Mouse (Mus musculus) olfactory bulb, adult 2 months (tissue): ENCODE measurements around the gene Olfr123. TPM values are rescaled to one million over a fixed set of nuclear protein-coding genes. Genes with fewer than 3 reads are reported as not detected.

Source experiments
- H3K27ac ChIP-seq: fragments of 200-500 bp; 2 replicates; pipeline ENCODE4 v1.5.1; 2012; ENCODE audit warnings: low read depth, low read length; ENCODE audit not compliant: insufficient read depth
- H3K4me1 ChIP-seq: fragments of 200-500 bp; 2 replicates; pipeline ENCODE4 v1.6.1; 2012; ENCODE audit warnings: low read length; ENCODE audit not compliant: control insufficient read depth, insufficient read depth
- H3K4me3 ChIP-seq: fragments of 200-500 bp; 2 replicates; pipeline ENCODE4 v1.5.1; 2012; ENCODE audit warnings: mild to moderate bottlenecking, low read depth, low read length, moderate library complexity; ENCODE audit not compliant: insufficient read depth
- CTCF ChIP-seq: fragments of 200-500 bp; IDR thresholded peaks from 2 replicates; pipeline ENCODE4 v1.5.1; 2012; ENCODE audit warnings: low read depth, mild to moderate bottlenecking, low read length, moderate library complexity; ENCODE audit not compliant: insufficient read depth
- POLR2A ChIP-seq: fragments of 200-500 bp; IDR thresholded peaks from 2 replicates; pipeline ENCODE4 v1.6.1; 2012; ENCODE audit warnings: mild to moderate bottlenecking, low read depth, low read length, moderate library complexity; ENCODE audit not compliant: insufficient read depth
- WGBS: fragments of 180-500 bp; shearing (Covaris S2); methylation state at CpG from one replicate; pipeline ENCODE4 v1.1.7; 2018; 5-methylcytosine and 5-hydroxymethylcytosine counted together
- polyA plus RNA-seq: library from polyadenylated mRNA; stranded (reverse); fragments of >200 nt; gene quantifications from 2 replicates; pipeline ENCODE4 v1.2.4, GENCODE M21; 2012; ENCODE audit warnings: low replicate concordance; ENCODE audit not compliant: missing spikeins, insufficient read depth, insufficient read length

Olfr123 gene
- not detected in 2 replicates for polyA plus RNA-seq

- no peak within 1 kb of the TSS for H3K27ac ChIP-seq
- H3K4me3 ChIP-seq = no peak within 1 kb of the TSS
- H3K4me1 ChIP-seq = no peaks in the 10 kb centered on the region
- WGBS = 90% methylated on average over 2 of the region's 2 CpGs
- no peak for TF ChIP-seq CTCF
- no peak for TF ChIP-seq POLR2A
Measured at GRCm38 (mm10) chr17:37793229-37793628, at the start of gene Olfr123. TSS of gene Olfr123 (plus strand) at chr17:37793529.

DNA sequence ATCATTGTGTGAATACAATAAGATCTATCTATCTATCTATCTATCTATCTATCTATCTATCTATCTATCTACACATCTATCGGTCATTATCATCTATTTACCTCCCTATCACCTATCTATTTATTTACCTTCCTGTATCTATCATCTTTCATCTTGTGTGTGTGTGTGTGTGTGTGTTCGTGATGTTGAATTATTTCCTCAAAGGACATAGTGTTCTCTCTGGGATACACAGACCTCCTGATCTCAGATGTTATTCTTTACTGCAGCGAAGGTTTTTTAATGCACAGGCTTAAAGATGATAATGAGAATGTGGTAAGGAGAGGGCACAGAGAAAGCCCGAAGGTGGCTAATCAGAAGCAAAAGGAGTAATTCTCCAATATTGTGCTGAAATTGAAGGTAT lies 25.0 kb upstream of the Olfr123 start, which contains the start of gene Olfr122:
Olfr122 (plus strand) TSS at position 301 of the 400 bp plus-strand sequence.
- 82% methylated on average over 4 of the region's 4 CpGs for WGBS
- Histone ChIP-seq H3K27ac (no peak within 1 kb of the TSS), H3K4me3 (no peak within 1 kb of the TSS)

DNA sequence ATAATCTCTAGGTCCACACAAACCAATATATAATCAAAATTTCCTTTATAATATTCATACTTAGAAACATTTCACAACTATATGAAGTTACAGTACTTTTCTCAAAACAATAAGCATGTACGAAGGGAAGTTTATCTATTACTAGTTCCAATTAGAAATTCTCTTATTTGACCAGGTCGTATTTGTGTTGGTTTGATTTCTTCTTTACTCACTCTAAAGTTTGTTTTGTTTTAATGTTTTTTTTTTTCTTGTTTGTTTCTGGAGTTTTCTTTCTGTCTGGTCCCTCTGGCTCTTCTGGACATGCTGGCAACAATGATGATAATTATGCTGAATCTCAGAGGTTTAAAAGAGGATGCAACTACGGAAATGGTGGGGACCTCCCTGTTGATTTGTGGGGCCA lies 6.3 kb downstream of the Olfr123 start, which contains the start of gene Olfr124:
Olfr124 (plus strand) TSS at position 301 of the 400 bp plus-strand sequence.
- 86% methylated on average over 3 of the region's 3 CpGs for WGBS

More for the DNA sequence above, 25.0 kb upstream of the Olfr123 start, which contains the start of gene Olfr122:
- H3K4me1 ChIP-seq = no peaks in the 10 kb centered on the region
- TF ChIP-seq CTCF = no peak
- no peak for TF ChIP-seq POLR2A

GRCm38 (mm10) chr17:37832649-37833048 lies 39.3 kb downstream of the Olfr123 start, which contains the start of gene Olfr125:
TSS of gene Olfr125 (plus strand) at chr17:37832949.
- H3K27ac ChIP-seq = no peak within 1 kb of the TSS
- H3K4me1 ChIP-seq = no peaks in the 10 kb centered on the region
- H3K4me3 ChIP-seq = no peak within 1 kb of the TSS
- TF ChIP-seq CTCF (no peak), POLR2A (no peak)

More for the DNA sequence above, 6.3 kb downstream of the Olfr123 start, which contains the start of gene Olfr124:
- no peak for TF ChIP-seq CTCF
- TF ChIP-seq POLR2A = no peak
- H3K4me3 ChIP-seq = no peak within 1 kb of the TSS
- no peak within 1 kb of the TSS for H3K27ac ChIP-seq
- no peaks in the 10 kb centered on the region for H3K4me1 ChIP-seq

DNA sequence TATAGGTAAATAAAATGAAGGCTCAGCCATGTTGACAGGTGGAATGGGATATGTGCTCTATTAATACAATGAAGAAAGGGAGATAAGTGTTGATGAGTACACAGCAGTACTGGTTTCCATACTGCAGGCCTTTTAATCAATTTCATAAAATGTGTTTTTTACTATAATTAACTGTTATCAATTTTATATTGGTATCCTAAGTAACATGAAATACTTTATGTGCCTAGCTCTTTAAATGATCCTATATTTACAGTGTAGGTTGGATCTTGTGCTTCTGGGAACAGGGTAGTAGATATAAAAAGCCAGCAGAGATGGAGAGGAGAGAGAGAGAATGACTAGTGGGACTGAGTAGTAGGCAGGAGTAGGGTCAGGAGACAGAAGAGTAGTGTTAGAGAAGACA lies 53.9 kb downstream of the Olfr123 start, which contains the start of gene Olfr126:
Olfr126 (plus strand) TSS at position 301 of the 400 bp plus-strand sequence.
- Histone ChIP-seq H3K4me1 (no peaks in the 10 kb centered on the region), H3K27ac (no peak within 1 kb of the TSS), H3K4me3 (no peak within 1 kb of the TSS)
- TF ChIP-seq POLR2A (no peak), CTCF (no peak)

Other genes with a start within 250 kb of the Olfr123 start
- gene Olfr112, start 224.1 kb upstream of the Olfr123 start, polyA plus RNA-seq = not detected in 2 replicates
- gene Olfr113, start 215.9 kb upstream of the Olfr123 start, polyA plus RNA-seq = not detected in 2 replicates
- not detected in 2 replicates for gene Olfr114, start 200.8 kb upstream of the Olfr123 start, polyA plus RNA-seq
- not detected in 2 replicates for gene Olfr115, start 166.4 kb upstream of the Olfr123 start, polyA plus RNA-seq
- gene Olfr116, start 166.3 kb upstream of the Olfr123 start, polyA plus RNA-seq = not detected in 2 replicates
- gene Olfr117, start 129.7 kb upstream of the Olfr123 start, polyA plus RNA-seq = not detected in 2 replicates
- gene Olfr118, start 126.5 kb upstream of the Olfr123 start, polyA plus RNA-seq = not detected in 2 replicates
- not detected in 2 replicates for gene Olfr119, start 97.0 kb upstream of the Olfr123 start, polyA plus RNA-seq
- not detected in 2 replicates for gene Olfr120, start 71.7 kb upstream of the Olfr123 start, polyA plus RNA-seq
- not detected in 2 replicates for gene Olfr121, start 44.7 kb upstream of the Olfr123 start, polyA plus RNA-seq
- not detected in 2 replicates for gene Olfr122, start 24.9 kb upstream of the Olfr123 start, polyA plus RNA-seq
- gene Olfr124, start 6.4 kb downstream of the Olfr123 start, polyA plus RNA-seq = not detected in 2 replicates
- not detected in 2 replicates for gene Olfr125, start 39.4 kb downstream of the Olfr123 start, polyA plus RNA-seq
- not detected in 2 replicates for gene Olfr126, start 54.0 kb downstream of the Olfr123 start, polyA plus RNA-seq
- gene Olfr127, start 106.9 kb downstream of the Olfr123 start, polyA plus RNA-seq = not detected in 2 replicates
- not detected in 2 replicates for gene Olfr128, start 127.0 kb downstream of the Olfr123 start, polyA plus RNA-seq
- not detected in 2 replicates for gene Olfr761, start 159.6 kb downstream of the Olfr123 start, polyA plus RNA-seq